Mouse (Mus musculus) intestine, embryonic 15.5 days (tissue): ENCODE results near the gene 2610528J11Rik. TPM values are rescaled to one million over a fixed set of nuclear protein-coding genes. Genes with fewer than 3 reads are reported as not detected.
A peak's percentile ranks its signal among the peaks of the same experiment; 100 is the strongest.

Source experiments
- ATAC-seq: fragments of 200-750 bp; cut with Nextera tagmentation; 2 replicates; pipeline ENCODE4 v1.8.0; 2017; ENCODE audit warnings: moderate TSS enrichment, moderate library complexity
- H3K27ac ChIP-seq: fragments of 300-500 bp; sonication (generic); 2 replicates; pipeline ENCODE4 v1.5.1; 2015; ENCODE audit warnings: mild to moderate bottlenecking, inconsistent platforms
- H3K27me3 ChIP-seq: fragments of 300-500 bp; sonication (generic); replicated peaks from 2 replicates; pipeline ENCODE4 v1.6.1; 2015; ENCODE audit warnings: inconsistent platforms
- H3K36me3 ChIP-seq: fragments of 300-500 bp; sonication (generic); 2 replicates; pipeline ENCODE4 v1.6.1; 2015; ENCODE audit warnings: inconsistent platforms
- H3K4me1 ChIP-seq: fragments of 300-500 bp; sonication (generic); replicated peaks from 2 replicates; pipeline ENCODE4 v1.6.1; 2015; ENCODE audit warnings: inconsistent platforms
- H3K4me2 ChIP-seq: fragments of 300-500 bp; sonication (generic); replicated peaks from 2 replicates; pipeline ENCODE4 v1.6.1; 2015; ENCODE audit warnings: mild to moderate bottlenecking, inconsistent platforms
- H3K4me3 ChIP-seq: fragments of 300-500 bp; sonication (generic); replicated peaks from 2 replicates; pipeline ENCODE4 v1.5.1; 2015; ENCODE audit warnings: inconsistent platforms
- H3K9ac ChIP-seq: fragments of 300-500 bp; sonication (generic); 2 replicates; pipeline ENCODE4 v1.6.1; 2015; ENCODE audit warnings: inconsistent platforms
- H3K9me3 ChIP-seq: fragments of 300-500 bp; sonication (generic); 2 replicates; pipeline ENCODE4 v1.6.1; 2016; ENCODE audit warnings: inconsistent platforms
- WGBS: fragments of 180-500 bp; shearing (Covaris S2); methylation state at CpG from one replicate; pipeline ENCODE4 v1.1.7; 2015; 5-methylcytosine and 5-hydroxymethylcytosine counted together
- polyA plus RNA-seq: library from polyadenylated mRNA; unstranded; fragments of >200 nt; fragmentation: Nextera tagmentation; extraction: Ambion mirVana; gene quantifications from 2 replicates; pipeline ENCODE4 v1.2.1, GENCODE M21; 2015

2610528J11Rik gene
- polyA plus RNA-seq, 1 experiment from 2014 or later, result 73.5 TPM

GRCm38 (mm10) chr4:118522248-118522647, 4.6 kb upstream of the 2610528J11Rik start:
- H3K9ac ChIP-seq, result no peak overlapping the region
- peaks cover 13% of the 10 kb centered on the region; the same call in 1 of the 2 replicates for H3K4me1 ChIP-seq
- H3K4me2 ChIP-seq, result no peak overlapping the region
- 87% methylated on average over 7 of the region's 7 CpGs for WGBS
- no peaks in the 10 kb centered on the region for H3K9me3 ChIP-seq
- no peak overlapping the region for H3K4me3 ChIP-seq
- H3K36me3 ChIP-seq, result no peaks in the 10 kb centered on the region
- ATAC-seq, result no peak
- H3K27me3 ChIP-seq, result no peaks in the 10 kb centered on the region
- no peak overlapping the region for H3K27ac ChIP-seq

- WGBS, result 76% methylated on average over 7 of the region's 7 CpGs
- ATAC-seq, result no peak
- H3K36me3 ChIP-seq, result no peaks in the 10 kb centered on the region
- H3K4me1 ChIP-seq, result peaks cover 12% of the 10 kb centered on the region; the same call in 1 of the 2 replicates
- no peak overlapping the region for H3K27ac ChIP-seq
- no peak overlapping the region for H3K4me2 ChIP-seq
- no peak overlapping the region for H3K9ac ChIP-seq
- no peak overlapping the region for H3K4me3 ChIP-seq
- no peaks in the 10 kb centered on the region for H3K27me3 ChIP-seq
- H3K9me3 ChIP-seq, result no peaks in the 10 kb centered on the region
These were observed 2.8 kb upstream of the 2610528J11Rik start for GRCm38 (mm10) chr4:118523976-118524375.

- H3K9me3 ChIP-seq, result no peaks in the 10 kb centered on the region
- peaks cover 12% of the 10 kb centered on the region; the same call in 1 of the 2 replicates for H3K4me1 ChIP-seq
- H3K9ac ChIP-seq, result no peak overlapping the region
- no peaks in the 10 kb centered on the region for H3K27me3 ChIP-seq
- H3K27ac ChIP-seq, result no peak overlapping the region
- H3K4me3 ChIP-seq, result no peak overlapping the region
- ATAC-seq, result no peak
- H3K36me3 ChIP-seq, result no peaks in the 10 kb centered on the region
- 65% methylated on average over 3 of the region's 3 CpGs for whole genome bisulfite sequencing
- H3K4me2 ChIP-seq, result no peak overlapping the region
These were observed 1.0 kb upstream of the 2610528J11Rik start for GRCm38 (mm10) chr4:118525779-118526178.

- H3K36me3 ChIP-seq, result no peaks in the 10 kb centered on the region
- H3K27ac ChIP-seq, result peak overlapping the region; percentile 91
- peak overlapping the region; percentile 55 for H3K4me2 ChIP-seq
- 28% methylated on average over 5 of the region's 5 CpGs for WGBS
- ATAC-seq, result peak; percentile 62
- peak overlapping the region; percentile 37 for H3K4me3 ChIP-seq
- H3K27me3 ChIP-seq, result no peaks in the 10 kb centered on the region
- peak overlapping the region; percentile 39 for H3K9ac ChIP-seq
- H3K4me1 ChIP-seq, result peaks cover 12% of the 10 kb centered on the region; the same call in 1 of the 2 replicates
- no peaks in the 10 kb centered on the region for H3K9me3 ChIP-seq
These were observed 509 bp downstream of the 2610528J11Rik start for GRCm38 (mm10) chr4:118527335-118527681.

- 71% methylated on average over 6 of the region's 6 CpGs for WGBS
- Histone ChIP-seq H3K4me1 (peaks cover 12% of the 10 kb centered on the region; the same call in 1 of the 2 replicates), H3K4me2 (peak overlapping the region; percentile 55), H3K4me3 (peak overlapping the region; percentile 37), H3K27ac (0 out of 2 replicates have a peak overlapping the region, but pooled peaks have one; percentile 91), H3K9me3 (no peaks in the 10 kb centered on the region), H3K27me3 (no peaks in the 10 kb centered on the region), H3K9ac (0 out of 2 replicates have a peak overlapping the region, but pooled peaks have one; percentile 39), H3K36me3 (no peaks in the 10 kb centered on the region)
- ATAC-seq, result no peak; the same call in 1 of the 2 replicates
These were observed 921 bp downstream of the 2610528J11Rik start for GRCm38 (mm10) chr4:118527720-118528119.

GRCm38 (mm10) chr4:118532663-118533062, 5.9 kb downstream of the 2610528J11Rik start:
- ATAC-seq, result no peak
- H3K27ac ChIP-seq, result no peak overlapping the region

GRCm38 (mm10) chr4:118533156-118533555, 6.4 kb downstream of the 2610528J11Rik start:
- H3K4me3 ChIP-seq, result no peak overlapping the region
- no peak overlapping the region for H3K4me2 ChIP-seq
- H3K4me1 ChIP-seq, result 0 out of 2 replicates have a peak, but pooled peaks cover 8% of the 10 kb centered on the region
- H3K36me3 ChIP-seq, result no peaks in the 10 kb centered on the region
- 66% methylated on average over 3 of the region's 4 CpGs for WGBS
- H3K9ac ChIP-seq, result no peak overlapping the region
- H3K9me3 ChIP-seq, result no peaks in the 10 kb centered on the region
- no peak overlapping the region for H3K27ac ChIP-seq
- H3K27me3 ChIP-seq, result no peaks in the 10 kb centered on the region
- no peak for ATAC-seq

More at GRCm38 (mm10) chr4:118532663-118533062, 5.9 kb downstream of the 2610528J11Rik start:
- Histone ChIP-seq H3K4me1 (0 out of 2 replicates have a peak, but pooled peaks cover 4% of the 10 kb centered on the region), H3K4me3 (no peak overlapping the region), H3K36me3 (no peaks in the 10 kb centered on the region), H3K4me2 (no peak overlapping the region), H3K9ac (no peak overlapping the region), H3K27me3 (no peaks in the 10 kb centered on the region), H3K9me3 (no peaks in the 10 kb centered on the region)
- WGBS, result 70% methylated on average over 5 of the region's 5 CpGs

GRCm38 (mm10) chr4:118533605-118534004, 6.8 kb downstream of the 2610528J11Rik start:
- 85% methylated on average over 7 of the region's 7 CpGs for WGBS
- Histone ChIP-seq H3K4me1 (0 out of 2 replicates have a peak, but pooled peaks cover 10% of the 10 kb centered on the region), H3K36me3 (no peaks in the 10 kb centered on the region), H3K27ac (no peak overlapping the region), H3K27me3 (no peaks in the 10 kb centered on the region), H3K9me3 (no peaks in the 10 kb centered on the region), H3K9ac (no peak overlapping the region), H3K4me3 (no peak overlapping the region), H3K4me2 (no peak overlapping the region)
- no peak for ATAC-seq

- 90% methylated on average over 6 of the region's 6 CpGs for WGBS
- no peak for ATAC-seq
- Histone ChIP-seq H3K27ac (no peak overlapping the region), H3K4me1 (0 out of 2 replicates have a peak, but pooled peaks cover 10% of the 10 kb centered on the region), H3K4me2 (no peak overlapping the region), H3K9me3 (no peaks in the 10 kb centered on the region), H3K27me3 (no peaks in the 10 kb centered on the region), H3K4me3 (no peak overlapping the region), H3K36me3 (no peaks in the 10 kb centered on the region), H3K9ac (no peak overlapping the region)
These were observed 8.8 kb downstream of the 2610528J11Rik start for GRCm38 (mm10) chr4:118535610-118536009.

- no peak overlapping the region for H3K4me2 ChIP-seq
- H3K27ac ChIP-seq, result 0 out of 2 replicates have a peak overlapping the region, but pooled peaks have one; percentile 9
- no peaks in the 10 kb centered on the region for H3K36me3 ChIP-seq
- no peak overlapping the region for H3K9ac ChIP-seq
- no peaks in the 10 kb centered on the region for H3K27me3 ChIP-seq
- 24% methylated on average over 6 of the region's 6 CpGs for WGBS
- H3K9me3 ChIP-seq, result no peaks in the 10 kb centered on the region
- no peak for ATAC-seq
- H3K4me3 ChIP-seq, result no peak overlapping the region
- H3K4me1 ChIP-seq, result 0 out of 2 replicates have a peak, but pooled peaks cover 10% of the 10 kb centered on the region
These were observed 11.0 kb downstream of the 2610528J11Rik start for GRCm38 (mm10) chr4:118537801-118538200.

GRCm38 (mm10) chr4:118539904-118540303, 13.1 kb downstream of the 2610528J11Rik start:
- no peak overlapping the region for H3K27ac ChIP-seq
- no peaks in the 10 kb centered on the region for H3K9me3 ChIP-seq
- no peaks in the 10 kb centered on the region for H3K36me3 ChIP-seq
- H3K9ac ChIP-seq, result no peak overlapping the region
- H3K27me3 ChIP-seq, result no peaks in the 10 kb centered on the region
- H3K4me2 ChIP-seq, result no peak overlapping the region
- no peak overlapping the region for H3K4me3 ChIP-seq
- H3K4me1 ChIP-seq, result 0 out of 2 replicates have a peak, but pooled peaks cover 10% of the 10 kb centered on the region
- no peak for ATAC-seq
- 40% methylated on average over 10 of the region's 10 CpGs for WGBS

GRCm38 (mm10) chr4:118542510-118543157, 15.8 kb downstream of the 2610528J11Rik start:
- Histone ChIP-seq H3K36me3 (no peaks in the 10 kb centered on the region), H3K9me3 (no peaks in the 10 kb centered on the region), H3K4me3 (peak overlapping the region; percentile 37), H3K9ac (no peak overlapping the region), H3K27ac (peak overlapping the region; percentile 86), H3K27me3 (0 out of 2 replicates have a peak, but pooled peaks cover 2% of the 10 kb centered on the region), H3K4me2 (peak overlapping the region; percentile 61), H3K4me1 (0 out of 2 replicates have a peak, but pooled peaks cover 5% of the 10 kb centered on the region)
- 44% methylated on average over 9 of the region's 9 CpGs for WGBS
- no peak; the same call in 1 of the 2 replicates for ATAC-seq
